Mouse (Mus musculus) adrenal gland, adult (tissue): ENCODE data around the gene Fasn.
A peak's percentile ranks its signal among the peaks of the same experiment; 100 is the strongest.

Source experiments
- DNase-seq, 2 experiments: peaks; one replicate each; pipeline ENCODE4 v3.0.0; 2022 to 2023; ENCODE audit warnings: low spot score in 1 of 2; ENCODE audit not compliant: inconsistent age in 2 of 2

The Fasn gene

DNA sequence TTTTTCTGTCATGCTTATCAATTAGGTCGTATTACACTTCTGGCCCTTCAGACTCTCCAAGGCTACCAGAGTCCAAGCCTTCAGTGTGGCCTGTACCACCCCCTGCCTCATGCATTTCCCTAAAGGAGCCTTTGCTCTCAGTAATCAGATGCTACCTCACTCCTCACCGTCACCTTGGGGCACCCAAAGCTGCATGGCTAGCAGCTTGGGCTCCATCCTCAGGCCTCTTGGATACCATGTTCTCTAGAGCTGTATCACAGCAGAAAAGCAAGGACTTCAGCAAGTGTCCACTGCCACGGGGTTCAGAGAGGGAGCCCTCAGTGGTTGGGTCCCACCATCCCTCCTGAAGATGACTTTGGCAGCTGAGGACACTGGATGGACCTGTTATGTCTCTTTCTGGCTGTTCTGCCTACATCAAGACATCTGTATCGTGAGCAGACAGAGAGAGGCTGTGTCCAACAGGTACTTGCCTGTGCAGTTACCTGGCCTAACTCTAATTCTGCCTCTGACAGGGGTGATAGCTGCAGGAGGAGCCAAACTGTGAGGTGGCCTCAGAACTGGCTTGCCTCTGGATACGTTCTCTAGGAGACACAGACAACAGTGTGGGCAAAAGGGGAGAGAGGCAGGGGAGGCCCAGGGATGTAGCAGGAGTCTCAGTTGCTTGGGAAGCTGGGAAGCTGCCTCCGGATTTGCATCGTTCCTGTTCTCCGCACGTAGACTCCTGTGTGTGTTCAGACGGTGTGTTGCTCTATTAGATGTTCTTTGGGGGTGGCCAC, 5.6 kb upstream of the Fasn start:
- DNase-seq = no peak

DNA sequence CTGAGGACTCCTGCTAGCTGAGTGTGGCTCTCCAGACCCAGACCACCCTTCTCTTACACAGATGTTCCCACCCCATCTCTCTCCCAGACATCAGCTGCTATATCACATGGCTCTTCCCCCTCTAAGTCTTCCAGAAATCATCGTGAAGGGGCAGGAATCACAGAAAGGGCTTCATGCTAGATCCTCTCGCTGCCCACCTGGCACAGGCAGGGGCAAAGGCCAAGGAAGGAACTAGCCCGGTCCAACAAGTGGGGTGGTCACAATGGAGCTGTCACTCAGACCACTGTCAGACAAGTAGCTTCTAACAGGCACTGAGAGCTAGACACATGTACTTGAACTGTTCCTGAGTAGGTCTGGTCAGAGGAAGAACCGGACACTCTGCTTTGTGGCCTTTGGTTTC, 4.1 kb upstream of the Fasn start:
- no peak for DNase-seq

DNA sequence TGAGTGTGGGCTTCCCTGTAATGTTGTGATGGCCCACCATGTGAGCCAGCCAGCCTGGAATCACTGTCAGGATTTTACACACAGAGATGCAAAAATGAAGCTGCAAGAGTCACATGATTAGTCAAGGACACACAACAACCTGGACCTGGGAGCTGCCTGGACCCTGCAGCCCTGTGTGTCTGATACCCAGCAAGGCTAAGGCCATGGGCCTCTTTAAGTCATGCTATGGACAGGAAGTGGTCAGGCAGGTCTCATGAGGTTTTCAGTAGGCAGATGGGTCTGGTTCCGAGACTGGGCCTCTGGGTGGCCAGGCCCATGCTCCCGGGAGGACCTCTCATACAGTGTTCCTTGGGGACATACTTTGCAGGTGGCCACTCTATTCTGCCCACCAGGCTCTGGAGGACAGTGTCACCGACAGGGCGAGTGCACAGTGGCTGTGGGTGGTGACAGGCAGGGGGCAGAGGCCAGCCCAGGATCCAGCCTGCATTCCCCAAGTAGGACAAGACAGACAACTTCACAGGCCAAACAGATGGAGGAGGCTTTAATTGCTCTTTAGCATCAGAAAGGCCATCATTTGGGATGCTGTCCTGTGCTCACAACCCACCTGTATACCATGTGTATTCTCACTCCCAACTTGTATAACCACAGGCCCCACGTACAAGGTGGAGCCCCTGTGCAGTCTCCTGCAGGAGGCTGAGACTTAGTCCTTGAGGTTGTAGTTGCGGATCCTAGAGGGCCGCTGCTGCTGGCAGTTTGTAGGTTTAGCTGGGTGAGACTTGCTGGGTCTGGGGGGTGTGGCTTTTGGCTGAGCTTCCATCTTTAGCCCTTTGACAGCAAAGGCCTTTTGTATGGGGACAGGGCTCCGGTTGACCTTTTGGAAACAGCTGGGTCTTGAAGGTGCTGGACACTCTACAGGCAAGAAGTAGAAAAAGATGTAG, 1.9 kb upstream of the Fasn start:
- DNase-seq = peak in 1 of 2 experiments; percentile 46

- peak in 1 of 2 experiments; percentile 59 for DNase-seq
Observed at GRCm38 (mm10) chr11:120825289-120825863, 1.0 kb upstream of the Fasn start.

DNA sequence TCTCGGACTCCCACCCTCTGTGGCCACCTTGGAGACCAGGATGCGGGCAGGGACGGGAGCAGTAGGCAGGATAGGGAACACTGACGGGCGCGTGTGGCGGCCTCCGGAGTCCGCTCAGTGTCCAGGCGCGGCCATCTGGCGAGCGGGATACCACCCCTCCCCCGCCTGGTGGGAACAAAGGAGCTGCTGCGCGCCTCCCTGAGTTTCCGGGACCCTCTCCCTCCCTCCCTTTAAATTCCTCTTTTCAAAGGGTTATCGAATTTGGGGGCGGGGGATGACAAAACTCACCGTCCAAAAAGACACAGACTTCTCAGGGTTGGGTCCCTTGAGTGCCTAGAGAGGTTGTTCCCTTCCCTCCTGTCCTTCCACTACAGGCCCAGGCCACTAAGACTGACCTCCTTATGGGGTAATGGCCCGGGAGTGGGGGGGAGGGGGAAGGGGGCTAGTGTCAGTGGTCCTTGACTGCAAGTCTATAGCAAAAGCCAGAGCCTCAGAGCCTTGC, 491 bp upstream of the Fasn start:
- no peak for DNase-seq

DNA sequence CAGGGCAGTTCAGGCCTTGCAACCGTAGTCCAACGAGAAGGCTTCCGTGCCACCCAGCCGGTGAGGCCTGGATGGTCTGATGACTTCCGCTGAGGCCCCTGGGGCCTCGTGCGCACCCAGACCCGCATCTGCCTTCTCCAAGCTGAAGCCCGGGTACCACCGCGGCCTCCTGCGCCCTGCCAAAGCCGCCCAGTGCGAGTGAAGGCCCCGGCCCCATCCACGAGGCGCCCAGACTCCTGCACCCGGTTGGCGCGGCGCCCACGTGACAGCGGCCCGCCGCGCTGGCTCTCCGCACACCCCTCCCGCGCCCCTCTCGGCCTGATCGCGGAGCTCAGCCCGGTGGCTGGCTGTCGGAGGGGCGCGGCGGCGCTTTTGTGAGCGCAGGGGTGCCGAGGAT, 798 bp downstream of the Fasn start:
- no peak for DNase-seq

- peak; percentile 60 to 78 for DNase-seq
Observed at GRCm38 (mm10) chr11:120822831-120823550, 1.4 kb downstream of the Fasn start.

- no peak for DNase-seq
Observed at GRCm38 (mm10) chr11:120822321-120822720, 2.0 kb downstream of the Fasn start.

DNA sequence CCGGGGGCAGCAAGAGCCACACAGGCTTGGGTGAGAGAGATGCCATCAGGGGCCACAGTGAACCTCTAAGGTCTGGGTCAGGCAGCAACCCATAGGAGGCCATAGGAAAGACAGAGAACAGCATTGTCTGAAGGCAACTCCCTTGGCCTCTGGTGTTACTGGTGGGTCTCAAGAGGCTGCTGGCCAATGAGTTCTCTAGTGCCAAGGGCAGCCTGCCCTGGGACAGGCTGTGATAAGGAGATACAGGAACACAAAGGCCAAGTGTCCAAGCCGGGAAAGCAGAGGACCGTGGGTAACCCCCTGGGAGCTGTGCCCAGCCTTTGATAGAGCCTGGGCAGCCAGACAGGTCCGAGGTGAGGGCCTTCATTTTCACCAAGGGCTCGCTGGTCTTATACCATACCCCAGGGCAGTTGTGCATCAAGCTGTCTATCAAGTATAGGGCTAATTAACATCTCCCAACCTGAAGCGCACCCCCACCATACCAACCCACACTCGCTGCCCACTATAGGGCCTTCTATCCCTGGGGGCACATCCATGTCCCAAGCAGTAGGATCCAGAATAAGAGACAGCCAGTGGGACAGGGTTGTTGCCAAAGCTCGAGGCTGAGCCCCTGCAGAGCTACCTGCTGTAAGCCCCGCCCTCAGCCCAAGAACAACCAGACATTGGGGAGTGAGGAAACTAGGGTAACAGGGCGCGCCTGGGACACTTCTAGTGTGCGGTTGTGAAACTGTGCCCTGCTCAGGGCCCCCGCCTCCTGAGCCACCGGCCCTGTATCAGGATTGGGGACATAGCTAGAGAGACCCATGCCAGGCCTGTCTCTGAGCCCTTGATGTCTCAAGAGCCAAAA, 3.0 kb downstream of the Fasn start:
- peak; percentile 43 to 52 for DNase-seq

- no peak for DNase-seq
Observed at GRCm38 (mm10) chr11:120820546-120820945, 3.8 kb downstream of the Fasn start.

GRCm38 (mm10) chr11:120819556-120819955, 4.8 kb downstream of the Fasn start:
- no peak for DNase-seq

- no peak for DNase-seq
Observed at GRCm38 (mm10) chr11:120818251-120818650, 6.1 kb downstream of the Fasn start.

DNA sequence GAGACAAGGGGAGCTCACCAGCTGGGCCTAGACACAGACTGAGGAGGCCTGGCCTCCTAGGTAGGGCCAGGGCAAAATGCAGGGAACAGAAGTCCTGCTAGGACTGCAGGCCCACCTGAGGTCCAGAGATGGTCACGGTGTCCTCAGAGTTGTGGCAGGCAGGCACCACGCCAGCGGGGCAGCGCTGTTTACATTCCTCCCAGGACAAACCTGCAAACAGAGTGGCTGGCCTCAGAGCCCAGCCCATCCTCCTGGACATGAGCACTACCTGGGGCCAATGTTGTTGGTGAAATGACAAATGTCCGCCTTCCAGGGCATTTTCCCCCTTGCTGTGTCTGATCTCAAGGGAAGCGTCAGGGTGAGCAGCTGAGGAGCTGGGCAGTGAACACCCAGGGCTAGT, 7.0 kb downstream of the Fasn start:
- DNase-seq = no peak

- DNase-seq = no peak
Observed at GRCm38 (mm10) chr11:120812068-120812467, 12.3 kb downstream of the Fasn start.

DNA sequence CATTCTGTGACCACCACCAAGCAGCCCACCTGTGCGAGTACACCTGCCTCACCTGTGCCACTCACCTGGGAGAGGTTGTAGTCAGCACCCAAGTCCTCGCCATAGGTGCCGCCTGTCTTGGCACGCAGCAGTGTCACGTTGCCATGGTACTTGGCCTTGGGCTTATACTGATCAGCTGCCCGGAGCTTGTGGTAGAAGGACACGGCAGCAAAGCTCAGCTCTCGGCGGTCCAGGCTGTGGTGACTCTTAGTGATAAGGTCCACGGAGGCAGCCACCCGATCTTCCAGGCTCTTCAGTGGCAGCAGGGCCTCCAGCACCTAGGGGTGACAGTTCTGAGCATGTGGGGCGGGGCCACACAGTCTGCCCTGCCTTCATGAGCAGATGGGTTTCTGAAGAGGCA, 16.3 kb downstream of the Fasn start:
- peak; percentile 57 to 74 for DNase-seq

DNA sequence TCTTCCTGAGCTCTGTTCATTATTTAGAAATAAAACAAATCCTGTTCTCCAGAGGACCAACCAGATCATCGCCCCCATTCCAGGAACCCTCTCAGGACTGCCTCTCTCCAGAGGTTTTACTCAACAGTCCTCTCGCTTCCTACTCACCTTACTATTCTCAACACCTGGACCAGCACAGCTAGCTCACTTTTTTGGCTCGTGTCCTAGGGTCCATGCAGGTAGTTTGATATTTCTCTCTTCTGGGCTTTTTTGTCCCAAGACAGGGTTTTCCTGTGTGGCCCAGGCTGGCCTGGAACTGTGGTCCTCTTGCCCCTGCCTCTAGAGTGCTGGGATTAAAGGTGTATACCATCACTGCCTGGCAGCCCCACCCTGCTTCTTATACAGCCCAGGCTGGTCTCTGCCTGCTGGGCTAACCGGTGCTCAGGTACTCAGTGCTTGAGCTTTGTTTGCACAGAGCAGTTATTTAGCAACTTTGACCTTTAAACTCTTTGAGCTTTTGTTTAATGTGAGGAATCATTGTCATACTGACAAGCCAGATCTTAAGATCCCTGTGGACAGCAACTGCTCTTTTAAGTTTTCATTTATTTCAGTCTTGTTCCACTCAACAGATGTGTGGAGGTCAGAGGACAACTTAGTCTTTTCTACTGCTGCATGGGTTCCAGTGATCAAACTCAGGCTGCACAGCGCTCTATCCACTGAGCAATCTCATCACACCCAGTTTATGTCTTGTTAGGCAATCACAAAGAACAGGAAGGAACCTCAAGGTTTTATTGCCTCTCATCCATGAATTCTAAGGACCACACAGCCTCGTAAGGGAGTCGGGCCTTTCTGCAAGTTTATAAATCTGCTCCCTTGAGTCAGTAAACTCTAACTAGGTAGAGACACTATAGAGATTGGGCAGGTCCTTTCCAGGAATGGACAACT, 18.7 kb downstream of the Fasn start:
- DNase-seq = no peak

DNA sequence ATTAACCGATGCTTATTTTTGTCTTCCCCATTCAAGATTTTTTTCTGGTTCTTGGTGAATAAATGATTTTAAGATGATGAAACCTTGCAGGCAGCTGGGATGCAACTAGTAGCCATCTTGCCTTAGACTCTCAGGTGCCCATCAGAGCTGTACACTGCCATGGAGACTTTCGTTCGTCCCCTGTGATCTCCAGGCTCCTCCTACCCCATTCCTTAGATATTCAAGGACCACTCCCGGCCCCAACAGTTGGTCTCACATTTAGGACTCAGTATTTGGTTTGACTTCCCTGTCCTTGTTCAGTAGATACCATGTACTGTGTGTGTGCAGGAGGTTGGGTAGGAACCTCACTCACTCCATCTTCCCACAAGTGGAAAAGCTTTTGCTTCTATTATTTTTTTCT, 19.6 kb downstream of the Fasn start:
- DNase-seq = no peak

GRCm38 (mm10) chr11:120804274-120804673, 20.1 kb downstream of the Fasn start:
- no peak for DNase-seq
